Mouse (Mus musculus) A20 (cell line): Measurements from ENCODE around the gene Pgp.
A peak's percentile ranks its signal among the peaks of the same experiment; 100 is the strongest.
"Not testable (repeated sequence)": the region's sequence is repeated elsewhere in the genome, so short reads cannot be mapped to it uniquely, and the experiment has no call there.

Experiments used
- DNase-seq: peaks from one replicate; pipeline ENCODE4 v3.0.0-alpha.2; 2011; ENCODE audit warnings: low read depth, low spot score

The Pgp gene

DNA sequence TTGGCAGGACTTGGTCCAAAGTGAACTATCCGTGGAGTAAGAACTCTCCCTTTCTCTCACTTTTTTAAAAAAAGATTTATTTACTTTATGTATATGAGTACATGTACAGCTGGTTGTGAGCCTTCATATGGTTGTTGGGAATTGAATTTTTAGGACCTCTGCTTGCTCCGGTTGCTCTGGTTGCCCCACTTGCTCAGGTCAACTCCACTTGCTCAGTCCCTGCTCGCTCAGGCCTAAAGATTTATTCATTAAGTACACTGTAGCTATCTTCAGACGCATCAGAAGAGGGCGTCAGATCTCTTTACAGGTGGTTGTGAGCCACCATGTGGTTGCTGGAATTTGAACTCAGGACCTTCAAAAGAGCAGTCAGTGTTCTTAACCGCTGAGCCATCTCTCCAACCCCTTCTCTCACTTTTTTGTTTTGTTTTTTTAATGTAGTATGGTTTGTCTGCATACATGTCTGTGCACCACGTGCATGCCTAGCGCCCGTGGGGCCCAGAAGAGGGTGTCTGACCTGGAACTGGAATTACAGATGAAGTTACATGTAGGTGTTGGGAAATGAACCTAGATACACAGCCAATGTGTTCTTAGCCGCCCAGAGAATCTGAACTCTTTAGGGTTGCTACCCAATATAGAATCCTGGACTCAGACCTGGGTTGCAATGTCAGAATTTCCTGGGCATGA is 14.5 kb upstream of the Pgp start:
- not testable (repeated sequence) for DNase-seq

DNA sequence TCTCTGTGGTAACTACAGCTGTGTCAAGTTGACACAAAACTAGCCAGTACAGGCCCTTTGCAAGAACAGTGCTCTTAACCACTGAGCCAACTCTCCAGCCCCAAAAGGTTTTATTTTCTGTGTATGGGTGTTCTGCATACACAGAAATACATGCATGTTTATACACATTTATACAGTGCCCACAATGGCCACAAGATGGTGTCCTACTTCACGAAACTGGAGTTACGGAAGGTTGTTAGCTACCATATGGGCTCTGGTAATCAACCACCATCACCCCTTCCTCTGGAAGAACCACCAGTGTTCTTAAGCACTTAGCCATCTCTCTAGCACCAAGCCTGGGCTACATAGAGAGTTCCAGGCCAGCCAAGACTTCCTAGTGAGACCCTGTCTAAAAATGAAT is 8.6 kb upstream of the Pgp start:
- peak; percentile 76 for DNase-seq

DNA sequence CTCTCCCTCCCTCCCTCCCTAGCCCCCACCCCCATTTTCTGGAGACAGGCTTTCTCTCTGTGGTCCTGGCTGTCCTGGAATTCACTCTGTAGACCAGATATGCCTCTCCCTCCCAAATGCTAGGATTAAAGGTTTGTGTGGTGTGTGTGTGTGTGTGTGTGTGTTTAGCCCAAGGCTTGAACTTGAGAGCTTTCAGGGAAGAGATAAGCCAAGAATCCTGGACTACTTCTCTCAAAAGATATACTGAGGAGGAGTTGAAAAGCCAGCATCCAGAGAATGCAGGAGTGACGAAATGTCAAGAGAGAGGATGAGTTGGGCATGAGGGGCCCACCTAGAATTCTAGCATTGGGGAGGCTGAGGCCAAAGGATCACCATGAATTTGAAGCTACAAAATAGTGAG is 7.3 kb upstream of the Pgp start:
- DNase-seq: no peak

DNA sequence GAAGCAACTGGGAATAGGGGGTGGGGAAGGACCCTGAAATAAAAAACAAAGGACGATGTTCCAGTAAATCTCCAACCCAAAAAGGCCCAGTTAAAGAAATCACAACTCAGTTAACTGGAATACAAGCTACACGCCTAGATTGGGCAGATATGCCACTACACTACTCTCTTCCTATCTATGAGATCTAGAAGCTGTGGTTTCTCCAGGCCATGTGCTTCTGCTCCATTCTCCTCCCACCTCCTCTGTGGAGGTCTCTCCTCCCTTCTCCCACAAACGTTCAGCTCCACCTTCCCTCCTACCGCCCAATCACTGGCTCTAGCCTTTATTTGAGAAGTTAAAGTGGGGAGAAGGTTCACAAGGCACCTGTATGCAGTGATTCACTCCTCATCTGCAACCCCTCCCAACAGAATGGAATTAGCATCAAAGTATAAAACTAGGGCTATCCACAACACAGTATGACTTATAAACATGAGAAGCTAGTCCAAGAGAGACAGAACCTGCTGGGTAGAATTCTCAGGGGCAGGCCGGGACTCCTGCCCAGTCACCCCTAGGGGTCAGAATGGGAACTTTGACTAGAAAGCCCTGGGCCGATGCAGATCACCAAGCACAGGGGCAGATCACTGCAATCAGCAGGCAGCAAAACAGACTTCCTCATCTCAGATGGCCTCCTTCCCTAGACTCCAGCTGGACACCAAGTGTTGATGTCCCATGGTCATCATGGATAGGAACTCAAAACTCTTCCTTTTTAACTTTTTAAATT is 6.6 kb upstream of the Pgp start:
- peak; percentile 72 for DNase-seq

DNA sequence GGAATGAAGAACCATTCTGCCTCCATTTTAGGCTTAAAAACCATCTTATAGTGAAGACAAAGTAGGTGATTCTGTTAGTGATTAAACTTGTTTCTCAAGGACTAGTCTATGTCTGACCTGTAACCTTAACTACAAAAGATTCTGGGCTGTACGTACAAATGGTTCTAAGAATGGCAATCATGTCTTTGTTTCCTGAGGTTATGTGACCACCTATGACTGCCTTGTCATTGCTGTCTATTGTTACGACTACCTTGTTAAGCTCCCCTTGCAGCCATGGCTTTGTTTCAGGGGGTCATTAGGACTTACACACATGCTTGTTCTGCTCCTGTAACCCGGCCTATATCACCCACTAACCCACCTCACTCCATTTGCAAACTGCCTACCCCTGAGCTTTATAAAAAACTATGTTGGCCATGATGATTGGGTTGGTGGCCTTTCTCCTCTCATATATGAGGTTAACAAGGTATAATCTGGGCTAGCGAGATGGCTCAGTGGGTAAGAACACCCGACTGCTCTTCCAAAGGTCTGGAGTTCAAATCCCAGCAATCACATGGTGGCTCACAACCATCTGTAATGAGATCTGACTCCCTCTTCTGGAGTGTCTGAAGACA is 1.5 kb upstream of the Pgp start:
- no peak for DNase-seq

DNA sequence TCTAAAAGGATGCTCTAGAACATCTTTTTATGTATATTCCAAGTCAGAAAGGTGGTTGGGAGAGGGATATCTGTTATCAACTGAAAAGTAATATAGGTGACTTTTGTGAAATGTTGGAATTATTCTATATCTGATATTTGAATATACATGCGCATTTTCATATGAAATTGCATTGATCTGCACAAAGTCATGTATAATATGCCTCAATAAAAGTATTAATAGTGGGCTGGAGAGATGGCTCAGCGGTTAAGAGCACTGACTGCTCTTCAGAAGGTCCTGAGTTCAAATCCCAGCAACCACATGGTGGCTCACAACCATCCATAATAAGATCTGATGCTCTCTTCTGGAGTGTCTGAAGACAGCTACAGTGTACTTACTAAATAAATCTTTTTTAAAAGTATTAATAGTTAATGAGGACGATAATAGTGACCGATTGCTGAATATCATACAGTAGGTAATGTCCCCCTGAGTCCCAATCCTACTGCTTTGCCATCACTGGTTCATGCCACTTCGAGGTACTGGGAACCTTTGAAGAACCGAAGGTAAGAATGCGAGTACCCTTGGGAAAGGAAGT is 769 bp upstream of the Pgp start:
- DNase-seq: no peak

DNA sequence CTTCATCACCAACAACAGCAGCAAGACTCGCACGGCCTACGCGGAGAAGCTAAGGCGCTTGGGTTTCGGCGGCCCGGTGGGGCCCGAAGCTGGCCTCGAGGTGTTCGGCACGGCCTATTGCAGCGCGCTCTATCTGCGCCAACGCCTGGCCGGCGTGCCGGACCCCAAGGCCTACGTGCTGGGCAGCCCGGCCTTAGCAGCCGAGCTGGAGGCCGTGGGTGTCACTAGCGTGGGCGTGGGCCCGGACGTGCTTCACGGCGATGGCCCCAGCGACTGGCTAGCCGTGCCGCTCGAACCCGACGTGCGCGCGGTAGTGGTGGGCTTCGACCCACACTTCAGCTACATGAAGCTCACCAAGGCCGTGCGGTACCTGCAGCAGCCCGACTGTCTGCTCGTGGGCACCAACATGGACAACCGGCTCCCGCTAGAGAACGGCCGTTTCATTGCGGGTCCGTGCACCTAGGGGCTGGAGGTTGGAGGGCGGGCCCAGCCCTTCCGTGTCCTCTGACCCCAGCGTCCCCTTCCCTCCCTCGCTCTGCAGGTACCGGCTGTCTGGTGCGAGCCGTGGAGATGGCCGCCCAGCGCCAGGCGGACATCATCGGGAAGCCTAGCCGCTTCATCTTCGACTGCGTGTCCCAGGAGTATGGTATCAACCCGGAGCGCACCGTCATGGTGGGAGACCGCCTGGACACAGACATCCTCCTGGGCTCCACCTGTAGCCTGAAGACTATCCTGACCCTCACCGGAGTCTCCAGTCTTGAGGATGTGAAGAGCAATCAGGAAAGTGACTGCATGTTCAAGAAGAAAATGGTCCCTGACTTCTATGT is 722 bp downstream of the Pgp start:
- DNase-seq: no peak

DNA sequence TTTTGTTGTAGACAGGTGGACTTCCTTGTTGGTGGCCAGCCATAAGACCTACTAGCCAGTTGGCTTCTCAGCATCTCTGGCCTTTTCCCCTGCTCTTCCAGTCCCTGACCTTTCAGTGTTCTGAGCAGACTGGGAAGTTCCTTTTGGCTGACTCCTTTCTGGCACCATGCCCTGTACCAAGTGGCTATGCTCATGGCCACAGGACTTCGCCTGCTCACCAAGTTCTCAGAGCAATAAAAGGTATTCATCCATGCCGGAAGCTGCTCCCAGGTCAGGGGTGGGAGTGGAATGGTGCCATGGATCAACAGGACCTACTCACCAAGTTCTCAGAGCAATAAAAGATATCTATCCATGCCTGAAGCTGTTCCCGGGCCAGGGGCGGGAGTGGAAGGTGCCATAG is 2.3 kb downstream of the Pgp start:
- DNase-seq: no peak

DNA sequence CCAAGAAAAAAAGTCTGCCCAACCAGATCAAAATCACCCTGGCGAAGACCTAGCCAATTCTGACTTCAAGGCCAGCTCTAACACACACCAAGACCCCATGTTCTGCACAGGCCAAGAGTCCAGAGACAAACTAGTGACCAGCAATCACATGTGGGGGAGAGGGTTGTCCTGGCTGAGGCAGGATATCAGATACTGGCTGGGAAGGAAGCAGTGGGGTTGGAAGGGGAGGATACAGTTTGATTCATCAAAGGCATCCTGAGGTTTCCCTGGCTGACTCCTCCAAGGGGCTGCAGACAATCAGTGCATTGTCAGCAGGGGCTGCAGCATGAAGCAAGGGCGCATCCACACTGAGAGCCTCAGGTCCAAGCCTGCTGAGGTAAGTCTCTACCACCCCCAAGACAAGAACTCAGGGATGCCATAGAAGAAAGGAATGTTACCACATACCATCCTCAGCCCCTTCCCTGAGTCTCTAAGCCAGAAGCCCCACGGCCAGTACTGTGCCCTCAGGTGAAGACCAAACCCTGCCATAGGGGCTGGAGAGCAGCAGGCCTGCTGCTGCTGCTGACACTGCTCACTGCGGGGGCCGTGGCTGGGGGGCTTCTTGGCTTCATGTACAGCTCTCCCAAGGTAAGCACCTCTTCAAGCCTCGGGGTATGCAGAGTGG is 3.6 kb downstream of the Pgp start, which contains the start of gene Bricd5:
Gene Bricd5, plus strand, starts transcription at position 273 of the 664 bp plus-strand sequence.
- no peak for DNase-seq

DNA sequence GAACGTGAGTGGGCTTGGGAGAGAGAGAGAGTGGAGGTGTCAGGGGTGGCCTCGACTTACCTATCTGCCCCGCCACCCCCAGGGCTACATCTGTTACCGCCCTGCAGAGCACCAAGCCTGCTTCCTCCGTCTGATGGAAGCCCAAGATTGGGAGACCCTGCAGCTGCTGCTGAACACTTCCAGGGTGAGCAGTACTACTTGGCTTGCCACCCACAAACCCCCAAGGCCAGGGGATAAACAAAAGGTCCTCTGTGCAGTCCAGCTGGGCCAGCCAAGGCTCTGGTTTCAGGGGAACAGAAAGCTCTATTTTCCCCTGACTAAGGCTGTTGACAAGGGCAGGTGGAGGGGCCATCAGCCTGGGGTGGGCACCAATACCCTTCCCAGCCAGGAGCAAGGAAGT is 4.4 kb downstream of the Pgp start:
- no peak for DNase-seq

DNA sequence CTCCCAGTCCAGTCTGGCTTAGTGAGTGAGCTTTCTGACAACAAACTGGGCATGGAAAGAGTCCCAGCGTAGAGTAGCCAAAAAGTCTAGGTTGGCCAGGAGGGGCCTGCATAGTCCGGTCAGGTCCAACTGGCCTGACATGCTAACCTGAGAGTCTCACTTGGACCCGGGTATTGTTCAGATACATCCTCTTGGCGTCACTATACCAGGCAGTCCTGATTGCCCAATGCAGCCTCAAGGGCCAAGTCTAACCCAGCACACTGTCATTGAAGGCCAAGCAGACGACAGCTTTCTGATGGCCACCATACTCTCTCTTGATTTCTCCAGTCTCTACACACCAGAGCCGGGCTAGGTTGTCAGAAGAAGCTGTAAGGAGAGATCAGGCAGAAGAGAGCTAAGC is 5.4 kb downstream of the Pgp start:
- DNase-seq: no peak

DNA sequence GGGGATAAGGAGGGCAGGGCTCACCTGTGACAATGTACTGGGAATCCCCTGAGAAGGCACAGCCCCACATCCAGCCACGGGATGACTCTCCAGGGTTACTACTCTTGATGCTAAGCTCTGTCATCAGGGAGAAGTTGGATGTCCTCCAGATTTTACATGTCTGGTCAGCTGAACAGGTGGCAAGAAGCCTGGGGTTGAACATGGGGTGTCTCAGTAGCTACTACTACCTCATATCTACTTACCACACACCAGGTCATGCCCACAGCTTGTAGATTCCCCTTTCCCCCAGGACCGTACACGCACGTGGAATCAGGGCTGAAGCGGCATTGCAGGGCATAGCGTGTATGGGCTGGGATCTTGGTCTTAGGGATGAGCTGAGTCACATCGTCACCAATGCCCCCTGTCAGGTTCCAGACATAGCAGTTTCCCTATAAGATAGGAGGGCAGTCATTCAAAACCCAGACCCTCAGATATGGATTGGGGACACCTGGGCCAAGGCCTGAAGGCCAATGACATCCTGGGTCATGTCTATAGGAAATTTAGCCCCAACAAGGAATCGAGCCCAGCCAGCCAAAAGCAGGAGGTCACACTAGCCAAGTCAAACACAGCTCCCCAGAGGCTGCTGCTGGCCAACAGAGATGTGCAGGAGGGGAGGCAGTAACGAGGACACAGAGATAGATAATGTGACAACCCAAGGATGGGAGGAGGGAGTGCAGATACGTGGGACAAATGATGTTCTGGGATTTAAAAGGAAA is 6.0 kb downstream of the Pgp start:
- DNase-seq: no peak

DNA sequence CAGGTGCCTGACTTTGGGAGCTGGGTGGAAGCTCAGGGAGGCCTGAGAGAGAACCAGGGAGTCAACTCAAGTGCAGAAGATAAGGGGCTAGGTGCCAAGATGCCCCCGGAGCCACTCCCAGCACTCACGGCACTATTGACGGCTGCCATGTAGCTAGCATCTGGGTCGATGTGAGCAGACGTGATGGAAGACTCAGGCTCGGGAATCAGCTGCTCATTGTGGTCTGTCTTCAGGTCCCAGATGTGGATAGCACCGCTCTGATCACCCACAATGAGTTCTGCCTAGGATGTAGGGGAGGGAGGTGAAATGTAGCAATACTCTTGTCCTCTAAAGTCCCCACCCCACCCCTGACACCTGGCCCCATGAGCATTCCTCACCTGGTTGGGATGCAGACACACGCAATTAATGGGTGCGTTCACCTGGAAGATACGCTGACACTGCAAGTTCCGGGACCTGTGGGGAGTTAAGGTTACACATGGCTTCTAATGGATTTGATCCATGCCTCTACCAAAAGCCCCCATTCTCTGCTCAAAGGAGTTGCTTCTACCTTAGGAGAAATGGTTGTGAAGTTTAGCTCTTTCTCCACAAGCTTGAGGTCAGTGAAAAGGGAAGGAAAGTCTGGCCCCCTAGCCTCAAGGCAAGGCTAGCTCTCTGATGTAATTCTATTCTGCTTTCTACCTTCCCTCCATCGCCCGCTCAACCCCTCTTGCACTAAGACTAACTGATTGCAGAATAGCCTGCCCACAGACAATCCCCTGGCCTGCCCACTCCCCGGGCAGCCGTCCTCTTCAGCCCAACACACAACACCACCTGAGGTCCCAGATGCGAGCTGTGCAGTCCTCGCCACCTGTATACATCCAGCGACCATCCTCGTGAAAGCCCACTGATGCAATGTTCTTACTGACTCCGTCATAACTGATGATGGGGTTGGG is 7.1 kb downstream of the Pgp start:
- no peak for DNase-seq

DNA sequence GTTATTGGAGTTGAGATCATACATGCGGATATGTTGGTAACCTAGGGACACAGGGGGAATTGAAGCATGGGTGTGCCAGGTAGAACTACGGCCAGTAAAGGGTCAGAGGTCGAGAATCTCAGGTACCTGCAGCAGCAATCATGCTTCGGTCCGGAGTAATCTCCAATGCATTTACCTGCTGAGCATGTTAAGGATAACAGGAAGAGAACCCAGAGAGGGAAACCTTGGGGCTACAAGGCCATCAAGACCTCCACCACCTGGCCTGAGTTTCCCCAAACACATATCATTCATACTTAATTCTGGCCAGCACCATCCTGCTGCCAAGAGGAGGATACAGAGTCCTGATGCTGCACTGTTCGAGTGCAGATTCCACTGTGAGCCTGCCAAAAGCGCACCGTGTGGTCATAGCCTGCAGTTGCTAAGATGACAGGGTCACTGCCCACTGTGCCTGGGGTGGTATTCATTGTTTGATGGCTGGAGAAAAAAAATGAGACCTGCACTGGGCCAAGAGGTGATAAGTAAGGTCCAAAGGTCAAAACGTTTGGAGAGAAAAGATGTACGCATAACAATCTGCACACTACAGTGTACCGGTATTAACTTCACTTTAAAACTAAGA is 7.9 kb downstream of the Pgp start:
- no peak for DNase-seq

DNA sequence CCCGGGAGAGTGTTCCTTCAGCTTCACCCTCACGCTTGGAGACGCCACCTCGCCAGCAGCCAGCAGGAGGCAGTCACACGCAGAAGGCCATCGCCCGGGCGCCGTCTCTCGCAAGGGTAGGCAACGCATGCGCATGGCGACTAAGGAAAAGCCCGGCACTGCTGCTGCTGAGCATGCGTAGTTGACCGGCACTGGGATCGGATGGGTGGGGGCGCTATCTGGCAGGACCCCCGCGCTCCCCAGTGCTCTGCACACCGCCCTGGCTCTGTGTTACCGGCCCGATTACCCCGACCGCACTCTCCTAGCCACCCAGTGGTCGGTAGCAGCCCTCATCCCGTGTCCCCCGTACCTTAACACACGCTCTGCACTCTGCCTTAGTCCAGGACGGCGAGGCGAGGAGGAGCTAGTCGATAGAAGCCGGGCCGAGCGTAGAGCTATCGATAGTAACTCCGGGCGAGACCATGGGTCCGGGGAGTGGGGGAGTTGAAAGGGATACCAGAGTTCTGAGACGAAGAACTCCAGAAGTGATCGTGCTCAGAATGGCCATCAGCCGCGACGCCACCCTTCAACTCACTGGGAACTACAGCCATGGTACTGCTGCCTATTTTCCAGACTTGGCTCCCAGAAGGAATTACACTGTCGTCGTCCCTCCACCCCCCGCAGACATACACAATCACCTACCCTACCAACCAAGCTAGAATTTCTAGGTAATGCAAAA is 8.6 kb downstream of the Pgp start, which contains the start of gene Mlst8:
Gene Mlst8, minus strand, starts transcription at position 416 of the 718 bp plus-strand sequence.
- peak; percentile 99 for DNase-seq

DNA sequence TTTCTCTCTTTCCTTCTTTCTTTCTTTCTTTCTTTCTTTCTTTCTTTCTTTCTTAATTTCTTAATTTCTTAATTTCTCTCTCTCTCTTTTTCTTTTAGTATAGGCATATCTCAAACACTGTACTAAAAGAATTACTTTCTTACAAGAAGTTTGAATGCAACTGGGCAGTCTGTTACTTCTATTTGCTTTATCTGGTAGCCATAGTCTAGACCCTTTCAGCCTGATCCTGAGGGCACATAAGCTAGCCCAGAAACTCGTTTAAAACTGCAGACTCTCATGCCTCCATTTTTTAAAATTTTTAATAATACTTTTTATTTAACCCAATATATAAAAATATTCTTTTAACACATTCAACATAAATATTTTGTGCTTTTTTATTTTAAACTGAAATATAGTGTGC is 9.2 kb downstream of the Pgp start:
- no peak for DNase-seq

DNA sequence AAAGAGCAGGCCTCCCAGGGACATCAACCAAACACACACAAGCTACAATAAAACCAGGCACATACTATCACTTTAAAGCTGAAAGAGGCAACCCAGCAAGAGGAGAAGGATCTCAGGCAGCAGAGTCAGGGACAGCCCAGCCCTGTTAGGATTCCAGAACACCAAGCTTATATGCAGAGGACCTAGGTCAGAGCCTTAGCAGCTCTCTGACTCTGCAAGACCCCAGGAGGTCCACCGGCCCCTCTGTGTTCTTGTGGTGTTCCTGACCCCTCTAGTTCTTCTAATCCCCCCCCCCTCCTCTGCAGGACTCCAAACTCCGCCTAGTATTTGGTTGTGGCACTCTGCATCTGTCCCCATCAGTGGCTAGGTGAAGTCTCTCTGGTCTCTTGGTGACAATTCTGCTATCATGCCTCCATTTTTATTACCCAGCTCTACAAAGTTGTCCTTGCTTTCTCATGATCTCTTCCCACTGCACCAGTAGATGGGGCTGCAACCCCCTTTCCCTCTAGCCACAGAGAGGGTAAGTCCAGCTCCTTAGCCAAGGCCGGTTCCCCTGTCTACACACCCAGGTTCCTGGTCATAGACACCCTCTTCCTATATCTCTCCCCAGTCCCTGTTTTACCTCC is 10.1 kb downstream of the Pgp start:
- DNase-seq: peak; percentile 61
